Mouse (Mus musculus) bone marrow, adult 2 months (tissue): Measurements from ENCODE around the gene Sf3a3.

Source experiments
- CTCF ChIP-seq: fragments of 200-500 bp; IDR thresholded peaks from 2 replicates; pipeline ENCODE4 v1.5.1; 2011; ENCODE audit warnings: low read length, control low read depth; ENCODE audit not compliant: control insufficient read depth, insufficient read depth
- POLR2A ChIP-seq: fragments of 200-500 bp; IDR thresholded peaks from 2 replicates; pipeline ENCODE4 v1.6.1; 2011; ENCODE audit warnings: low read depth, mild to moderate bottlenecking, control low read depth, low read length, borderline replicate concordance; ENCODE audit not compliant: control insufficient read depth

- TF ChIP-seq CTCF (no peak), POLR2A (no peak)
Observed at GRCm38 (mm10) chr4:124747851-124748250, 33.3 kb downstream of the Sf3a3 start.
